Mouse (Mus musculus) heart, embryonic 15.5 days (tissue): Measurements from ENCODE around the gene Srsf9. TPM values are rescaled to one million over a fixed set of nuclear protein-coding genes. Genes with fewer than 3 reads are reported as not detected.
"Not testable (repeated sequence)": the region's sequence is repeated elsewhere in the genome, so short reads cannot be mapped to it uniquely, and the experiment has no call there.

Experiments used
- ATAC-seq: fragments of 200-750 bp; cut with Nextera tagmentation; replicated peaks from 2 replicates; pipeline ENCODE4 v1.8.0; 2017; ENCODE audit warnings: low read depth, moderate TSS enrichment; ENCODE audit not compliant: insufficient number of reproducible peaks, insufficient read depth, low FRiP score
- H3K27ac ChIP-seq: fragments of 300-500 bp; sonication (generic); 2 replicates; pipeline ENCODE4 v1.5.1; 2015; ENCODE audit warnings: mild to moderate bottlenecking, inconsistent platforms
- H3K27me3 ChIP-seq: fragments of 300-500 bp; sonication (generic); 2 replicates; pipeline ENCODE4 v1.6.1; 2015; ENCODE audit warnings: inconsistent platforms
- H3K36me3 ChIP-seq: fragments of 300-500 bp; sonication (generic); 2 replicates; pipeline ENCODE4 v1.6.1; 2015; ENCODE audit warnings: mild to moderate bottlenecking, inconsistent platforms
- H3K4me1 ChIP-seq: fragments of 300-500 bp; sonication (generic); replicated peaks from 2 replicates; pipeline ENCODE4 v1.6.1; 2015; ENCODE audit warnings: inconsistent platforms
- H3K4me2 ChIP-seq: fragments of 300-500 bp; sonication (generic); 2 replicates; pipeline ENCODE4 v1.6.1; 2015; ENCODE audit warnings: inconsistent platforms, mild to moderate bottlenecking, moderate library complexity
- H3K4me3 ChIP-seq: fragments of 300-500 bp; sonication (generic); 2 replicates; pipeline ENCODE4 v1.5.1; 2015; ENCODE audit warnings: mild to moderate bottlenecking, inconsistent platforms
- H3K9ac ChIP-seq: fragments of 300-500 bp; sonication (generic); 2 replicates; pipeline ENCODE4 v1.6.1; 2015; ENCODE audit warnings: mild to moderate bottlenecking, inconsistent platforms
- H3K9me3 ChIP-seq: fragments of 300-500 bp; sonication (generic); replicated peaks from 2 replicates; pipeline ENCODE4 v1.6.1; 2016; ENCODE audit warnings: inconsistent platforms
- WGBS: fragments of 180-500 bp; shearing (Covaris S2); methylation state at CpG from one replicate; pipeline ENCODE4 v1.1.7; 2015; ENCODE audit warnings: mixed read lengths; 5-methylcytosine and 5-hydroxymethylcytosine counted together
- polyA plus RNA-seq: library from polyadenylated mRNA; unstranded; fragments of >200 nt; fragmentation: Nextera tagmentation; extraction: Ambion mirVana; gene quantifications from 2 replicates; pipeline ENCODE4 v1.2.1, GENCODE M21; 2015

Srsf9 gene
- polyA plus RNA-seq, 1 experiment from 2014 or later: 99.0 TPM

GRCm38 (mm10) chr5:115301615-115302014, 25.4 kb upstream of the Srsf9 start:
- H3K27me3 ChIP-seq: no peaks in the 10 kb centered on the region
- no peaks in the 10 kb centered on the region for H3K9me3 ChIP-seq
- H3K9ac ChIP-seq: peak overlapping the region; percentile 69
- peak overlapping the region; percentile 97 for H3K4me3 ChIP-seq
- H3K36me3 ChIP-seq: peaks cover 21% of the 10 kb centered on the region
- WGBS: 27% methylated on average over 13 of the region's 13 CpGs
- no peak for ATAC-seq
- peak overlapping the region; percentile 69 for H3K27ac ChIP-seq
- H3K4me1 ChIP-seq: peaks cover 29% of the 10 kb centered on the region
- peak overlapping the region; percentile 85 for H3K4me2 ChIP-seq

GRCm38 (mm10) chr5:115302190-115302589, 24.8 kb upstream of the Srsf9 start:
- not testable (repeated sequence) for H3K9ac ChIP-seq, ATAC-seq, H3K9me3 ChIP-seq, H3K27me3 ChIP-seq, H3K27ac ChIP-seq
- WGBS: 83% methylated on average over 6 of the region's 7 CpGs
- Histone ChIP-seq H3K36me3 (peaks cover 15% of the 10 kb centered on the region), H3K4me1 (peaks cover 26% of the 10 kb centered on the region), H3K4me3 (peak overlapping the region; percentile 97; the same call in 1 of the 2 replicates), H3K4me2 (peak overlapping the region; percentile 85)

DNA sequence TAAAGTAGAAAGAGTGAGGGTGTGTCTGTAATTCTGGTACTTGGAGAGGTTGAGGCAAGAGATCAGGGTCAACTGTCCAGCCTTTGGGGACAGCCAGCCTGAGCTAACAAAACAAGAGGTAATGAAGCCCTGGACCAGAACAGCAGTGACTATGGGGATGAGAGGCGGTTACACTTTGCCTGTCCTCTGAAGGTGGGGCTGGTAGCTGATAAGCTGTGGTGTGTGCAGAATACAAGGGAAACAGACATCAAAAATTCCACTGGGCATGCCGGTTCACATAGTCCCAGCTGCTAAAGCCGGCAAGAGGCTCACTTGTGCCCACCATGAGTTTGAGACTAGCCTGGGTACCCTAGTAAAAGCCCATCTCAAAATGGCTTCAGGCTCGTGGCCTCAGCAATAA, 14.6 kb upstream of the Srsf9 start:
- H3K27me3 ChIP-seq: no peaks in the 10 kb centered on the region
- ATAC-seq: no peak
- peaks cover 22% of the 10 kb centered on the region for H3K4me1 ChIP-seq
- H3K27ac ChIP-seq: no peak overlapping the region
- WGBS: 48% methylated on average over 4 of the region's 4 CpGs
- no peak overlapping the region for H3K4me3 ChIP-seq
- no peaks in the 10 kb centered on the region for H3K36me3 ChIP-seq
- no peak overlapping the region for H3K9ac ChIP-seq
- no peaks in the 10 kb centered on the region for H3K9me3 ChIP-seq
- H3K4me2 ChIP-seq: no peak overlapping the region

DNA sequence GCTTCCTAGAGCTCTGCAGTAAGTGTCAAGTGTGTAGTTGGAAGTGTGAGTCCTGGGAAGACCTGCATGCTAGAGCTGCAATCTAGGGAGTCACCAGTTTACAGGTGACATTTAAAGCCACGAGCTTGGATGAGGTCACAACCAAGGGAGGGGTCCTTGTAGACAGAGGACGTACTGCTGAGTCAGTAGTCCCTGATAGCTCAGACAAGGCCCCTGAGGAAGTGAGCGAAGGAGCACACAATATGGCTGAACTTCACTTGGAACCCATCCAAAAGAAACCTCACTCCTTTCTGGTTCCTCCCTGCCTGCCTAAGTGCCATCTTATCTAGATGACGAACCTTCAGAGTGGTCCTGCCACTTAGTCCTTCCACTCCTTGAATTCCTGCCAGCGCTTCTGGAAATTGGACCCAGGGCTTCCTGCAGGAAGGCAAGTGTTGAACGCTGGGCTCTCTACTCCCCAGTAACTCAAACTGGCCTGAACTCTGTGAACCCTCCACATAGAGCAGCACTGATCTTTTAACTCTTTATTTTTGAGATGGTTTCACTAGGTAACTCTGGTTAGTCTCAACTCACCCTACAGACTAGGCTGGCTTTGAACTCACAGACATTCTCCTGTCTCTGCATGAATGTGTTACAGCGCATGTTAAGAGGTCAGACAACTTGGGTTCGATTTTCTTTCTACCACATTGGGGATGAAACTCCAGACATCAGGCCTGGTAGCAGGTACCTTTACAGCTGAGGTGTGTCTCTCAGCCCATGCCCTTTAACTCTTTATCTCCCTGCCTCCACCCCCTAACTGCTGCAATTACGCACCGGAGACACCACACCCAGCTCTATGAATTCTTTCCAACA, 13.9 kb upstream of the Srsf9 start:
- ATAC-seq: peak; percentile 29; the same call in 1 of the 2 replicates
- H3K4me2 ChIP-seq: no peak overlapping the region

GRCm38 (mm10) chr5:115313668-115313943, 13.4 kb upstream of the Srsf9 start:
- H3K9me3 ChIP-seq: no peaks in the 10 kb centered on the region
- H3K4me3 ChIP-seq: no peak overlapping the region
- no peaks in the 10 kb centered on the region for H3K27me3 ChIP-seq
- H3K36me3 ChIP-seq: no peaks in the 10 kb centered on the region
- no peak overlapping the region for H3K4me2 ChIP-seq
- H3K4me1 ChIP-seq: peaks cover 33% of the 10 kb centered on the region
- no peak overlapping the region for H3K9ac ChIP-seq
- no peak for ATAC-seq
- 44% methylated on average over 5 of the region's 5 CpGs for WGBS
- no peak overlapping the region for H3K27ac ChIP-seq

More for the DNA sequence above, 13.9 kb upstream of the Srsf9 start:
- H3K27ac ChIP-seq: no peak overlapping the region
- H3K36me3 ChIP-seq: no peaks in the 10 kb centered on the region
- WGBS: 48% methylated on average over 10 of the region's 10 CpGs
- no peaks in the 10 kb centered on the region for H3K27me3 ChIP-seq
- H3K4me3 ChIP-seq: no peak overlapping the region
- H3K9me3 ChIP-seq: no peaks in the 10 kb centered on the region
- H3K4me1 ChIP-seq: peaks cover 29% of the 10 kb centered on the region
- no peak overlapping the region for H3K9ac ChIP-seq

DNA sequence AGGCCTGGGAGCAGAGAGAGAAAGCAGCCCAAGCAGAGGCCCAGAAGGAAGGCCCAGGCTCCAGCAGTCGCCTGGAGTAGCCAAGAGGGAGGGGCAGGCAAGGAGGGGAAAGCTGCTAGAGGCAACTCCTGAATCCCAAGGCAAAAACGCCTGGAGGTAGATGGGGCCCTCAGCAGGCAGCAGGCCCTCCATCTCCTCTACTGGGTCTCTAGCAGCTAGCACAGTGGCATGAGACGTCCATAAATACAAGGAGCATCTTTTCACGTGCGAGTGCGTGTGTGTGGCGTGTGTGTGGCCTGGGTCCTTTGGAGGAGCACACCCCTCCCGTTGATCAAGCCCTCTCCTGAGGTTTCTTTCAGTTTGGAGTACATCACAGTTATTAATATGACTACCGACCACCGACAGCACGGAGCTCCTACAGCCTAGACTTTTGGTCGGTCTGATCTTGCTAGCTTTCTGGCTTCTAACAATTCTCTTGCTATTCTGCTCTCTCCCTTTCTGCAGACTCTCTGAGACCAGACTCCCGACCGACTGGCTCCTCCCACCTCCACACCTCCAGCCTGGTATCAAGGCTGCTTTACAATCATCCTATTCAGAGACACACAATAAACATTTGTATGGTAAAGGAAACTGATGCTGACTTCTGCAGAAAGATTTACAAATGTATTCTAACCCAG, 9.9 kb upstream of the Srsf9 start:
- peak overlapping the region; percentile 34 for H3K4me2 ChIP-seq
- H3K4me1 ChIP-seq: peaks cover 45% of the 10 kb centered on the region
- H3K4me3 ChIP-seq: no peak overlapping the region
- ATAC-seq: no peak
- WGBS: 17% methylated on average over 14 of the region's 14 CpGs
- H3K9me3 ChIP-seq: no peaks in the 10 kb centered on the region
- H3K27ac ChIP-seq: peak overlapping the region; percentile 47
- peak overlapping the region; percentile 34; the same call in 1 of the 2 replicates for H3K9ac ChIP-seq
- H3K36me3 ChIP-seq: no peaks in the 10 kb centered on the region
- H3K27me3 ChIP-seq: no peaks in the 10 kb centered on the region

GRCm38 (mm10) chr5:115317645-115318328, 9.2 kb upstream of the Srsf9 start:
- no peak overlapping the region for H3K4me3 ChIP-seq
- 0 out of 2 replicates have a peak overlapping the region, but pooled peaks have one; percentile 14 for H3K9ac ChIP-seq
- no peaks in the 10 kb centered on the region for H3K9me3 ChIP-seq
- H3K27me3 ChIP-seq: no peaks in the 10 kb centered on the region
- peak overlapping the region; percentile 34 for H3K4me2 ChIP-seq
- peak; percentile 20; the same call in 1 of the 2 replicates for ATAC-seq
- peak overlapping the region; percentile 47; the same call in 1 of the 2 replicates for H3K27ac ChIP-seq
- peaks cover 40% of the 10 kb centered on the region for H3K4me1 ChIP-seq
- 13% methylated on average over 10 of the region's 10 CpGs for WGBS
- no peaks in the 10 kb centered on the region for H3K36me3 ChIP-seq

- Histone ChIP-seq H3K4me2 (peak overlapping the region; percentile 86), H3K36me3 (no peaks in the 10 kb centered on the region), H3K4me1 (peaks cover 30% of the 10 kb centered on the region), H3K27ac (peak overlapping the region; percentile 75), H3K27me3 (no peaks in the 10 kb centered on the region), H3K9ac (peak overlapping the region; percentile 48), H3K4me3 (peak overlapping the region; percentile 45), H3K9me3 (no peaks in the 10 kb centered on the region)
- 1% methylated on average over 22 of the region's 22 CpGs for WGBS
- peak; percentile 66 for ATAC-seq
Measured at GRCm38 (mm10) chr5:115319004-115319940, 7.7 kb upstream of the Srsf9 start.

GRCm38 (mm10) chr5:115326256-115326831, 633 bp upstream of the Srsf9 start:
- Histone ChIP-seq H3K4me2 (peak overlapping the region; percentile 81), H3K9ac (peak overlapping the region; percentile 78), H3K4me3 (peak overlapping the region; percentile 95), H3K27me3 (no peaks in the 10 kb centered on the region), H3K4me1 (peaks cover 34% of the 10 kb centered on the region), H3K36me3 (peaks cover 10% of the 10 kb centered on the region), H3K9me3 (no peaks in the 10 kb centered on the region), H3K27ac (peak overlapping the region; percentile 87)
- WGBS: 15% methylated on average over 11 of the region's 11 CpGs
- peak; percentile 23; the same call in 1 of the 2 replicates for ATAC-seq
